ENCODE assay signal across 31 mouse cellular contexts in the genomic region with DNA sequence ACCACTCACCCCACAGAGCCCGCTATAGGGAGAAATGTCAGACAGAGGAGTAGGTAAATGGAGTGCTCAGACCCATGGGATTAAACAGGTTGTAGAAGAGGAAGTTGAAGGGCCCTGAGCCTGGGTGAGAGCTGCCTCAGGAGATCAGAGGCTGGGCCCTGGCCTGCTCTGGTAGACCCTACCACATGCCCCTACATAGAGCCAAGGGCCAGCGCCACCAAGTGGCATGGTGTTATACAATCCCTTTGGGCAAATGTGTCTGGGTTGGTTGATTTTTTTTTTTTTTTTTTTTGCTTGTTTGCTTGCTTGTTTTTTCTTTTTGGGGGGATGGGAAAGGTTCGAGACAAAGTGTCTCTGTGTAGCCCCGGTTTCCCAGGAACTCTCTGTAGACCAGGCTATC. TPM values are rescaled to one million over a fixed set of nuclear protein-coding genes. Genes with fewer than 3 reads are reported as not detected.
DNase-seq lines count a peak whose midpoint lies in the region; ATAC-seq and TF ChIP-seq lines count a peak whose summit lies in the region.
"Had no signal": no experiment of that assay in that cellular context is flagged by ENCODE, and none has a peak within 500 bp of the region (broad histone marks: within the 10 kb centered on the region; RNA-seq: fewer than 3 reads in every experiment).

No protein-coding gene starts in this region.

- DNase-seq in midbrain, postnatal 0 days (ENCODE audit: low spot score) = no peak
- peak; percentile 31 for DNase-seq in G1E (ENCODE audit: low spot score)
- no peak for DNase-seq in urinary bladder, postnatal 10 days (ENCODE audit: low spot score)
- no peak for DNase-seq in forebrain, postnatal 0 days
- DNase-seq: adrenal gland, postnatal 25 days; cerebellum, adult 11-12 months; cerebellum, postnatal 25 days; embryo, embryonic 11 days; heart, postnatal 36 days; kidney, postnatal 14 days; layer of hippocampus, adult 9-11 months; midbrain, embryonic 14.5 days; right cerebral cortex, postnatal 25 days; thymus, postnatal 25 days had no signal

- H3K4me2 ChIP-seq in heart, embryonic 15.5 days = no peak overlapping the region
- no peak overlapping the region for H3K4me2 ChIP-seq in heart, embryonic 11.5 days
- H3K4me2 ChIP-seq in midbrain, postnatal 0 days (ENCODE audit: low read depth, low read length, poor library complexity, severe bottlenecking) = no peak overlapping the region
- no peak overlapping the region for H3K4me2 ChIP-seq in midbrain, embryonic 16.5 days (ENCODE audit: low read length)
- H3K4me2 ChIP-seq in forebrain, postnatal 0 days (ENCODE audit: low read depth) = no peak overlapping the region
- H3K4me2 ChIP-seq: heart, embryonic 12.5 days; hindbrain, embryonic 14.5 days; intestine, embryonic 15.5 days; neural tube, embryonic 15.5 days had no signal

- 82% methylated on average over 4 of the region's 4 CpGs for WGBS in heart, embryonic 15.5 days
- WGBS in heart, embryonic 11.5 days (ENCODE audit: insufficient replicate concordance) = 82% methylated on average over 4 of the region's 4 CpGs
- 84% methylated on average over 4 of the region's 4 CpGs for WGBS in midbrain, postnatal 0 days
- 92% methylated on average over 4 of the region's 4 CpGs for WGBS in midbrain, embryonic 16.5 days
- WGBS in forebrain, postnatal 0 days = 93% methylated on average over 4 of the region's 4 CpGs

- peaks cover 58% of the 10 kb centered on the region for H3K36me3 ChIP-seq in heart, embryonic 15.5 days
- H3K36me3 ChIP-seq in heart, embryonic 11.5 days (ENCODE audit: control insufficient read depth, insufficient read depth, low read length) = peaks cover 31% of the 10 kb centered on the region
- peaks cover 52% of the 10 kb centered on the region for H3K36me3 ChIP-seq in midbrain, postnatal 0 days (ENCODE audit: insufficient read depth, low read length)
- H3K36me3 ChIP-seq in midbrain, embryonic 16.5 days (ENCODE audit: control insufficient read depth, insufficient read depth, low read length) = peaks cover 40% of the 10 kb centered on the region
- H3K36me3 ChIP-seq in G1E (replicated peaks) = peaks cover 61% of the 10 kb centered on the region
- peaks cover 49% of the 10 kb centered on the region for H3K36me3 ChIP-seq in forebrain, postnatal 0 days (ENCODE audit: insufficient read depth)

- no peaks in the 10 kb centered on the region for H3K4me1 ChIP-seq in heart, embryonic 15.5 days (replicated peaks)
- no peaks in the 10 kb centered on the region for H3K4me1 ChIP-seq in heart, embryonic 11.5 days (ENCODE audit: control insufficient read depth, insufficient read depth, low read length)
- H3K4me1 ChIP-seq in midbrain, postnatal 0 days (ENCODE audit: insufficient read depth, low read length) = no peaks in the 10 kb centered on the region
- H3K4me1 ChIP-seq in midbrain, embryonic 16.5 days (ENCODE audit: control insufficient read depth, insufficient read depth, low read length) = no peaks in the 10 kb centered on the region
- peaks cover 9% of the 10 kb centered on the region for H3K4me1 ChIP-seq in G1E (ENCODE audit: insufficient read depth, low read depth, low read length)
- no peaks in the 10 kb centered on the region for H3K4me1 ChIP-seq in forebrain, postnatal 0 days (ENCODE audit: insufficient read depth)
- H3K4me1 ChIP-seq: forebrain, embryonic 10.5 days; heart, embryonic 12.5 days; intestine, embryonic 15.5 days; limb, embryonic 10.5 days; neural tube, embryonic 15.5 days had no signal

- TF ChIP-seq CTCF in midbrain, postnatal 0 days (IDR thresholded peaks at IDR 0.05) = 0 out of 2 replicates have a peak, but pooled peaks have one; percentile 3
- no peak for TF ChIP-seq CTCF in G1E (IDR thresholded peaks at IDR 0.05; ENCODE audit: low read depth, low read length)
- TF ChIP-seq CTCF in forebrain, postnatal 0 days (IDR thresholded peaks at IDR 0.05; ENCODE audit: low read depth) = no peak

- ATAC-seq in heart, embryonic 15.5 days (replicated peaks; ENCODE audit: insufficient number of reproducible peaks, insufficient read depth, low FRiP score, low read depth) = 0 out of 2 replicates have a peak, but pooled peaks have one; percentile 10
- no peak for ATAC-seq in heart, embryonic 11.5 days (replicated peaks; ENCODE audit: insufficient number of reproducible peaks, low FRiP score, low TSS enrichment)
- no peak for ATAC-seq in midbrain, postnatal 0 days (ENCODE audit: low FRiP score)
- no peak for ATAC-seq in midbrain, embryonic 16.5 days
- no peak for ATAC-seq in G1E (ENCODE audit: extremely low read depth, insufficient number of reproducible peaks, low FRiP score, poor library complexity, severe bottlenecking)
- 0 out of 2 replicates have a peak, but pooled peaks have one; percentile 9 for ATAC-seq in neutrophil, adult 5-6 weeks (ENCODE audit: extremely low read depth, insufficient number of reproducible peaks, low FRiP score, poor library complexity, severe bottlenecking)
- ATAC-seq in forebrain, postnatal 0 days = no peak
- ATAC-seq: intestine, embryonic 15.5 days had no signal

- H3K9me3 ChIP-seq in heart, embryonic 15.5 days (replicated peaks) = no peaks in the 10 kb centered on the region
- H3K9me3 ChIP-seq in heart, embryonic 11.5 days (replicated peaks; ENCODE audit: control insufficient read depth, low read length) = no peaks in the 10 kb centered on the region
- no peaks in the 10 kb centered on the region for H3K9me3 ChIP-seq in midbrain, postnatal 0 days (ENCODE audit: low read length)
- no peaks in the 10 kb centered on the region for H3K9me3 ChIP-seq in midbrain, embryonic 16.5 days (replicated peaks; ENCODE audit: control insufficient read depth, low read length, poor library complexity, severe bottlenecking)
- no peaks in the 10 kb centered on the region for H3K9me3 ChIP-seq in G1E (replicated peaks)
- H3K9me3 ChIP-seq in forebrain, postnatal 0 days (ENCODE audit: low read length) = no peaks in the 10 kb centered on the region
- H3K9me3 ChIP-seq: heart, embryonic 12.5 days; intestine, embryonic 15.5 days; limb, embryonic 10.5 days; megakaryocyte, embryonic 14.5 days; neural tube, embryonic 15.5 days had no signal

- H3K9ac ChIP-seq in heart, embryonic 15.5 days = no peak overlapping the region
- H3K9ac ChIP-seq in heart, embryonic 11.5 days (ENCODE audit: low read depth, low read length) = no peak overlapping the region
- H3K9ac ChIP-seq in midbrain, postnatal 0 days (replicated peaks; ENCODE audit: low read length, poor library complexity, severe bottlenecking) = no peak overlapping the region
- no peak overlapping the region for H3K9ac ChIP-seq in midbrain, embryonic 16.5 days (ENCODE audit: low read depth, low read length)
- H3K9ac ChIP-seq in forebrain, postnatal 0 days = no peak overlapping the region
- H3K9ac ChIP-seq: heart, embryonic 12.5 days; hindbrain, embryonic 14.5 days; intestine, embryonic 15.5 days; neural tube, embryonic 15.5 days had no signal

- H3K27me3 ChIP-seq in heart, embryonic 15.5 days = no peaks in the 10 kb centered on the region
- no peaks in the 10 kb centered on the region for H3K27me3 ChIP-seq in heart, embryonic 11.5 days (ENCODE audit: control insufficient read depth, insufficient read depth, low read length)
- H3K27me3 ChIP-seq in midbrain, postnatal 0 days (ENCODE audit: insufficient read depth, low read length) = no peaks in the 10 kb centered on the region
- H3K27me3 ChIP-seq in midbrain, embryonic 16.5 days (ENCODE audit: control insufficient read depth, insufficient read depth, low read depth, low read length) = no peaks in the 10 kb centered on the region
- H3K27me3 ChIP-seq in G1E (ENCODE audit: insufficient read depth, low read length) = no peaks in the 10 kb centered on the region
- no peaks in the 10 kb centered on the region for H3K27me3 ChIP-seq in forebrain, postnatal 0 days (ENCODE audit: insufficient read depth, low read length)
- H3K27me3 ChIP-seq: heart, embryonic 12.5 days; intestine, embryonic 15.5 days; megakaryocyte, embryonic 14.5 days; neural tube, embryonic 15.5 days had no signal

- no peak overlapping the region for H3K4me3 ChIP-seq in heart, embryonic 15.5 days
- no peak overlapping the region for H3K4me3 ChIP-seq in heart, embryonic 11.5 days (ENCODE audit: low read depth, low read length)
- no peak overlapping the region for H3K4me3 ChIP-seq in midbrain, postnatal 0 days (ENCODE audit: low read depth, low read length)
- no peak overlapping the region for H3K4me3 ChIP-seq in midbrain, embryonic 16.5 days (ENCODE audit: low read depth, low read length)
- no peak overlapping the region for H3K4me3 ChIP-seq in G1E (ENCODE audit: low read depth, low read length)
- H3K4me3 ChIP-seq in forebrain, postnatal 0 days (ENCODE audit: low read depth, low read length) = no peak overlapping the region
- H3K4me3 ChIP-seq: forebrain, embryonic 10.5 days; heart, embryonic 12.5 days; intestine, embryonic 15.5 days; limb, embryonic 10.5 days; megakaryocyte, embryonic 14.5 days; neural tube, embryonic 15.5 days had no signal

- no peak overlapping the region for H3K27ac ChIP-seq in heart, embryonic 15.5 days
- no peak overlapping the region for H3K27ac ChIP-seq in heart, embryonic 11.5 days (ENCODE audit: low read depth, low read length)
- no peak overlapping the region for H3K27ac ChIP-seq in midbrain, postnatal 0 days (ENCODE audit: low read depth, low read length)
- no peak overlapping the region for H3K27ac ChIP-seq in midbrain, embryonic 16.5 days (ENCODE audit: low read length)
- no peak overlapping the region for H3K27ac ChIP-seq in forebrain, postnatal 0 days (ENCODE audit: low read depth, low read length)
- H3K27ac ChIP-seq: forebrain, embryonic 10.5 days; hindbrain, embryonic 14.5 days; intestine, embryonic 15.5 days; limb, embryonic 10.5 days; neural tube, embryonic 15.5 days; stomach, postnatal 0 days had no signal

RNA-seq across cellular contexts. Expression of gene Casp9, which starts 10.7 kb away (rescaled TPM):
- 14.1 and 19.7 TPM in 2 replicates for polyA plus RNA-seq in heart, embryonic 15.5 days (2015; fragmentation: Nextera tagmentation; extraction: Ambion mirVana)
- 15.4 and 17.5 TPM in 2 replicates for polyA plus RNA-seq in heart, embryonic 11.5 days (2014; fragmentation: Nextera tagmentation; extraction: Ambion mirVana)
- 26.9 and 27.0 TPM in 2 replicates for total RNA-seq in midbrain, postnatal 0 days (2014; rRNA removed)
- 17.6 and 19.7 TPM in 2 replicates for polyA plus RNA-seq in midbrain, postnatal 0 days (2015; fragmentation: Nextera tagmentation; extraction: Ambion mirVana)
- polyA plus RNA-seq in midbrain, embryonic 16.5 days (2015; fragmentation: Nextera tagmentation; extraction: Ambion mirVana) = 20.7 and 21.7 TPM in 2 replicates
- total RNA-seq in G1E (2014; fragmentation: Nextera tagmentation) (16.3 and 18.7 TPM in 2 replicates), G1E (2017) (25.7 and 30.1 TPM in 2 replicates)
- polyA plus RNA-seq in G1E (2012) = 21.7 and 26.1 TPM in 2 replicates
- total RNA-seq in neutrophil, adult 5-6 weeks (2017) = 31.2 and 34.0 TPM in 2 replicates
- total RNA-seq in forebrain, postnatal 0 days (2014; rRNA removed) = 13.2 and 17.7 TPM in 2 replicates
- 10.6 and 14.7 TPM in 2 replicates for polyA plus RNA-seq in forebrain, postnatal 0 days (2015; fragmentation: Nextera tagmentation; extraction: Ambion mirVana)

RNA-seq across cellular contexts. Expression of gene Dnajc16, which starts 13.4 kb away (rescaled TPM):
- 3.7 and 4.8 TPM in 2 replicates for polyA plus RNA-seq in heart, embryonic 15.5 days (2015; fragmentation: Nextera tagmentation; extraction: Ambion mirVana)
- polyA plus RNA-seq in heart, embryonic 11.5 days (2014; fragmentation: Nextera tagmentation; extraction: Ambion mirVana) = 3.2 and 4.3 TPM in 2 replicates
- 18.2 and 20.5 TPM in 2 replicates for total RNA-seq in midbrain, postnatal 0 days (2014; rRNA removed)
- polyA plus RNA-seq in midbrain, postnatal 0 days (2015; fragmentation: Nextera tagmentation; extraction: Ambion mirVana) = 7.0 and 7.2 TPM in 2 replicates
- polyA plus RNA-seq in midbrain, embryonic 16.5 days (2015; fragmentation: Nextera tagmentation; extraction: Ambion mirVana) = 6.6 and 7.3 TPM in 2 replicates
- total RNA-seq in G1E (2014; fragmentation: Nextera tagmentation) = 9.9 and 12.1 TPM in 2 replicates
- 10.6 and 11.9 TPM in 2 replicates for total RNA-seq in G1E (2017)
- 2.7 and 2.9 TPM in 2 replicates for polyA plus RNA-seq in G1E (2012)
- total RNA-seq in neutrophil, adult 5-6 weeks (2017) = 7.0 and 9.8 TPM in 2 replicates
- total RNA-seq in forebrain, postnatal 0 days (2014; rRNA removed) = 14.3 and 19.2 TPM in 2 replicates
- 4.8 and 6.5 TPM in 2 replicates for polyA plus RNA-seq in forebrain, postnatal 0 days (2015; fragmentation: Nextera tagmentation; extraction: Ambion mirVana)

RNA-seq across cellular contexts. Expression of gene Cela2a, which starts 21.9 kb away (rescaled TPM):
- 0.35 TPM in 1 of 2 replicates, not detected in the other for polyA plus RNA-seq in heart, embryonic 15.5 days (2015; fragmentation: Nextera tagmentation; extraction: Ambion mirVana)
- not detected in 2 replicates for polyA plus RNA-seq in heart, embryonic 11.5 days (2014; fragmentation: Nextera tagmentation; extraction: Ambion mirVana)
- total RNA-seq in midbrain, postnatal 0 days (2014; rRNA removed) = not detected in 2 replicates
- polyA plus RNA-seq in midbrain, postnatal 0 days (2015; fragmentation: Nextera tagmentation; extraction: Ambion mirVana) = not detected in 2 replicates
- 0.40 TPM in 1 of 2 replicates, not detected in the other for polyA plus RNA-seq in midbrain, embryonic 16.5 days (2015; fragmentation: Nextera tagmentation; extraction: Ambion mirVana)
- total RNA-seq in G1E (2014; fragmentation: Nextera tagmentation) (not detected in 2 replicates), G1E (2017) (not detected in 2 replicates)
- polyA plus RNA-seq in G1E (2012) = not detected in 2 replicates
- total RNA-seq in neutrophil, adult 5-6 weeks (2017) = not detected in 2 replicates
- 0.69 TPM in 1 of 2 replicates, not detected in the other for total RNA-seq in forebrain, postnatal 0 days (2014; rRNA removed)
- polyA plus RNA-seq in forebrain, postnatal 0 days (2015; fragmentation: Nextera tagmentation; extraction: Ambion mirVana) = 0.18 and 0.39 TPM in 2 replicates
- total RNA-seq: gastrocnemius, postnatal 4 days; heart, postnatal 36 days; left cerebral cortex, adult 8-10 months had no signal
- polyA plus RNA-seq: C2C12; forebrain, embryonic 10.5 days; heart, embryonic 12.5 days; hindbrain, embryonic 14.5 days; limb, embryonic 10.5 days; midbrain, embryonic 14.5 days; neural tube, embryonic 15.5 days had no signal

RNA-seq across cellular contexts. Expression of gene Ctrc, which starts 42.1 kb away (rescaled TPM):
- polyA plus RNA-seq in heart, embryonic 15.5 days (2015; fragmentation: Nextera tagmentation; extraction: Ambion mirVana) = not detected in 2 replicates
- not detected in 2 replicates for polyA plus RNA-seq in heart, embryonic 11.5 days (2014; fragmentation: Nextera tagmentation; extraction: Ambion mirVana)
- not detected in 2 replicates for total RNA-seq in midbrain, postnatal 0 days (2014; rRNA removed)
- not detected in 2 replicates for polyA plus RNA-seq in midbrain, postnatal 0 days (2015; fragmentation: Nextera tagmentation; extraction: Ambion mirVana)
- not detected in 2 replicates for polyA plus RNA-seq in midbrain, embryonic 16.5 days (2015; fragmentation: Nextera tagmentation; extraction: Ambion mirVana)
- total RNA-seq in G1E (2014; fragmentation: Nextera tagmentation) (not detected in 2 replicates), G1E (2017) (not detected in 2 replicates)
- polyA plus RNA-seq in G1E (2012) = not detected in 2 replicates
- not detected in 2 replicates for total RNA-seq in neutrophil, adult 5-6 weeks (2017)
- total RNA-seq in forebrain, postnatal 0 days (2014; rRNA removed) = not detected in 2 replicates
- not detected in 2 replicates for polyA plus RNA-seq in forebrain, postnatal 0 days (2015; fragmentation: Nextera tagmentation; extraction: Ambion mirVana)
- total RNA-seq: adrenal gland, postnatal 25 days; gastrocnemius, adult 18-20 months; gastrocnemius, postnatal 4 days; heart, postnatal 36 days; left cerebral cortex, adult 8-10 months had no signal
- polyA plus RNA-seq: C2C12; forebrain, embryonic 10.5 days; heart, embryonic 12.5 days; hindbrain, embryonic 14.5 days; limb, embryonic 10.5 days; liver, embryonic 16.5 days; midbrain, embryonic 14.5 days; neural tube, embryonic 15.5 days; stomach, postnatal 0 days had no signal

RNA-seq across cellular contexts. Expression of gene Agmat, which starts 57.6 kb away (rescaled TPM):
- 0.57 and 0.80 TPM in 2 replicates for polyA plus RNA-seq in heart, embryonic 15.5 days (2015; fragmentation: Nextera tagmentation; extraction: Ambion mirVana)
- polyA plus RNA-seq in heart, embryonic 11.5 days (2014; fragmentation: Nextera tagmentation; extraction: Ambion mirVana) = 0.80 and 1.0 TPM in 2 replicates
- total RNA-seq in midbrain, postnatal 0 days (2014; rRNA removed) = not detected in 2 replicates
- polyA plus RNA-seq in midbrain, postnatal 0 days (2015; fragmentation: Nextera tagmentation; extraction: Ambion mirVana) = not detected in 2 replicates
- polyA plus RNA-seq in midbrain, embryonic 16.5 days (2015; fragmentation: Nextera tagmentation; extraction: Ambion mirVana) = not detected in 2 replicates
- total RNA-seq in G1E (2014; fragmentation: Nextera tagmentation) (not detected in 2 replicates), G1E (2017) (0.05 TPM in 1 of 2 replicates, not detected in the other)
- polyA plus RNA-seq in G1E (2012) = 0.04 TPM in 1 of 2 replicates, not detected in the other
- total RNA-seq in neutrophil, adult 5-6 weeks (2017) = not detected in 2 replicates
- total RNA-seq in forebrain, postnatal 0 days (2014; rRNA removed) = not detected in 2 replicates
- not detected in 2 replicates for polyA plus RNA-seq in forebrain, postnatal 0 days (2015; fragmentation: Nextera tagmentation; extraction: Ambion mirVana)
- total RNA-seq: gastrocnemius, adult 18-20 months had no signal
- polyA plus RNA-seq: C2C12; forebrain, embryonic 10.5 days; limb, embryonic 10.5 days; midbrain, embryonic 14.5 days; neural tube, embryonic 15.5 days had no signal

Comparison
In these comparisons a context has a peak if more than half of its experiments do, and no peak if none do; other contexts are left out.
1. ATAC-seq: peak in heart, embryonic 15.5 days (single experiment) and neutrophil, adult 5-6 weeks (single experiment); none in heart, embryonic 11.5 days (single experiment), midbrain, postnatal 0 days (single experiment), midbrain, embryonic 16.5 days (single experiment), G1E (single experiment) and forebrain, postnatal 0 days (single experiment).